Mouse (Mus musculus) MEL (cell line): ENCODE measurements around the gene Cdh5.
"Not testable (repeated sequence)": the region's sequence is repeated elsewhere in the genome, so short reads cannot be mapped to it uniquely, and the experiment has no call there.

Source experiments
- CHD2 ChIP-seq: IDR thresholded peaks from 2 replicates; pipeline ENCODE4 v1.6.1; 2011; ENCODE audit warnings: low read length, improper control_type of control experiment
- NRF1 ChIP-seq: IDR thresholded peaks from 2 replicates; pipeline ENCODE4 v1.6.1; 2014; ENCODE audit warnings: low read depth, mild to moderate bottlenecking, inconsistent platforms, low read length, improper control_type of control experiment, moderate library complexity; ENCODE audit not compliant: poor library complexity, insufficient read depth, severe bottlenecking

DNA sequence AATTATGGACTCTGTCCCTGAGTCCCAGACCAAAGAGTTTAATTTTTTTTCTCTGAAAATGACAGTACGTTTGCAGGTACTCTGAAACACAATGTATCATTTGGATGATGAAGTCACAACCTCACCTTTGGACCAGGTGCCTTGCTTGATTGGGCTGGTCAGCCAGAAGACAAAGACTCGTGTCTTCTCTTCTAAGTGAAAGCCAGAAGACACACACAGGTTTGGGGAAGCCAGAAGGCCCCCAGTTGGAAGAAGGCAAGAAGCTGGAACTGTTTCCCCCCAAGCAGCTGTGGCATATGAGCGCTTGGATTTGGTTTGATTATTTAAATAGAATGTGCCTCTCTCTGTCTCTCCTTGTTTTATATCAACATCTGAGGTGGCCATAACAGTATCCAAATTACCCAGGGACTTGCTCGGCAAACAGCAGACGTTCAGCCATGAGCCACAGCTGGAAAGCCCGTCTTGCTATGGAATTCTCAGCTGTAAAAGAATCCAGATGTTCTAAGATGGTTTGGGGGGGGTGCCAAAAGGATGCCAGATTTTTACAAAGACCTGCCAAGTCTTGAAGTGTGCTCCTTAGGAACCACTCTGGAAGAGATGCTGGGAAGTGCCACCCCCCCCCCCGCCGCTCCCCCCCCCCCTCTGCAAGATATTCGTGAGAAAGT, 31.1 kb upstream of the Cdh5 start:
- not testable (repeated sequence) for TF ChIP-seq NRF1, CHD2
